In genomic region chr15:27378601-27379094, GRCm38 (mm10) we compare ENCODE assay signal across 12 mouse cellular contexts.
"Had no signal": no experiment of that assay in that cellular context is flagged by ENCODE, and none has a peak within 500 bp of the region (broad histone marks: within the 10 kb centered on the region; RNA-seq: fewer than 3 reads in every experiment).

No protein-coding gene starts in this region.

- DNase-seq: kidney, adult 8-10 months; kidney, postnatal 25 days; layer of hippocampus, adult 9-11 months; layer of hippocampus, postnatal 36 days; lung, adult 2 months; lung, postnatal 36 days; thymus, postnatal 4 days had no signal

- H3K27ac ChIP-seq: limb, embryonic 13.5 days; liver, embryonic 15.5 days; midbrain, embryonic 13.5 days; neural tube, embryonic 12.5 days; stomach, postnatal 0 days had no signal

- H3K4me3 ChIP-seq: limb, embryonic 13.5 days; liver, embryonic 15.5 days; midbrain, embryonic 13.5 days; neural tube, embryonic 12.5 days had no signal
